Mouse (Mus musculus) liver, embryonic 14.5 days (tissue): ENCODE results near the gene Pdia4. TPM values are rescaled to one million over a fixed set of nuclear protein-coding genes. Genes with fewer than 3 reads are reported as not detected.
A peak's percentile ranks its signal among the peaks of the same experiment; 100 is the strongest.

Source experiments
- ATAC-seq: fragments of 200-750 bp; cut with Nextera tagmentation; 2 replicates; pipeline ENCODE4 v1.8.0; 2017; ENCODE audit warnings: moderate number of reproducible peaks, mild to moderate bottlenecking, moderate library complexity; ENCODE audit not compliant: insufficient read depth
- DNase-seq, 3 experiments: peaks; one replicate each; pipeline ENCODE4 v3.0.0-alpha.2; 2012 to 2013; ENCODE audit warnings: low read depth in 3 of 3, low spot score in 3 of 3
- H3K27ac ChIP-seq: fragments of 300-500 bp; sonication (generic); 2 replicates; pipeline ENCODE4 v1.5.1; 2014; ENCODE audit warnings: moderate library complexity, mild to moderate bottlenecking, control low read depth, inconsistent platforms
- H3K27me3 ChIP-seq: fragments of 300-500 bp; sonication (generic); 2 replicates; pipeline ENCODE4 v1.6.1; 2014; ENCODE audit warnings: mild to moderate bottlenecking, low read length, moderate library complexity; ENCODE audit not compliant: control insufficient read depth, insufficient read depth
- H3K36me3 ChIP-seq: fragments of 300-500 bp; sonication (generic); replicated peaks from 2 replicates; pipeline ENCODE4 v1.6.1; 2014; ENCODE audit warnings: low read depth; ENCODE audit not compliant: control insufficient read depth, insufficient read depth
- H3K4me1 ChIP-seq, 2 experiments: fragments of 200-500 bp in 1 of 2; fragments of 300-500 bp in 1 of 2; sonication (generic) in 1 of 2; replicated peaks; 2 replicates each; pipeline ENCODE4 v1.6.1; 2012 to 2014; ENCODE audit warnings: antibody characterized with exemption in 1 of 2, inconsistent platforms in 1 of 2, low read length in 1 of 2; ENCODE audit not compliant: control insufficient read depth in 2 of 2, insufficient read depth in 2 of 2
- H3K4me2 ChIP-seq: fragments of 300-500 bp; sonication (generic); 2 replicates; pipeline ENCODE4 v1.6.1; 2014; ENCODE audit warnings: low read depth, mild to moderate bottlenecking, control low read depth, moderate library complexity
- H3K4me3 ChIP-seq, 2 experiments: fragments of 200-500 bp in 1 of 2; fragments of 300-500 bp in 1 of 2; sonication (generic) in 1 of 2; 2 replicates each; pipeline ENCODE4 v1.5.1; 2012 to 2014; ENCODE audit warnings: low read depth in 2 of 2, low read length in 2 of 2, mild to moderate bottlenecking in 2 of 2, control low read depth in 1 of 2, inconsistent platforms in 1 of 2, moderate library complexity in 1 of 2; ENCODE audit not compliant: insufficient read depth in 1 of 2
- H3K9ac ChIP-seq: fragments of 300-500 bp; sonication (generic); replicated peaks from 2 replicates; pipeline ENCODE4 v1.6.1; 2014; ENCODE audit warnings: mild to moderate bottlenecking, control low read depth, moderate library complexity
- H3K9me3 ChIP-seq: fragments of 300-500 bp; sonication (generic); 2 replicates; pipeline ENCODE4 v1.6.1; 2016; ENCODE audit warnings: low read length, mixed read lengths; ENCODE audit not compliant: control insufficient read depth
- CTCF ChIP-seq: IDR thresholded peaks from 2 replicates; pipeline ENCODE4 v1.5.1; 2016; ENCODE audit warnings: antibody characterized with exemption, low read depth, control low read depth
- EP300 ChIP-seq: IDR thresholded peaks from 2 replicates; pipeline ENCODE4 v1.6.1; 2016; ENCODE audit warnings: antibody characterized with exemption, low read depth
- WGBS: fragments of 180-500 bp; shearing (Covaris S2); extraction: QIAGEN DNeasy Blood & Tissue Kit; methylation state at CpG from one replicate; pipeline ENCODE4 v1.1.7; 2014; ENCODE audit not compliant: insufficient replicate concordance; 5-methylcytosine and 5-hydroxymethylcytosine counted together
- polyA plus RNA-seq, 2 experiments: library from polyadenylated mRNA; depleted of rRNA in 1 of 2; stranded (reverse) in 1 of 2; unstranded in 1 of 2; fragments of >200 nt; fragmentation: Nextera tagmentation in 1 of 2; extraction: Ambion mirVana in 1 of 2; gene quantifications; 2 replicates each; pipeline versions ENCODE4 v1.2.1 to v1.2.3; 2012 to 2014

The Pdia4 gene
- polyA plus RNA-seq, 2 experiments: 42.4 to 86.1 TPM

DNA sequence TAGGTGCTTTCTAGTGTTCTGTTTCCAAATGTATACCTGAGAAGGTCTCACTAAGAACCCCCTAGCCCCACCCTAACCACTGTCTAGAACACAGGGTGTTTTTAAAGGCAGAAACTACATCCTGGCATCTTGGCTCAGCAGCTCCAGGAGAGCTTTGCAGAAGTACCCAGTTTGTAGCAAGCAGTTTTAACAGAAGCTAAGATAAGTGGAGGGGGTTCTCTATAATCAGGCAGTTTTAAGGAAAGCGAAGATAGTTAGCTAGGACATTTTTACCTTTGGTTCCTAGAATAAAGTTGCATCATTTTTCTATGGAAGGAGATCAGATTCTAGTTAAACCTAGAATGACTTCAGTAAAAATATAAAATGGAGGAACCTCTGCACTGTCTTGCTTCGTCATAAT, 28.6 kb upstream of the Pdia4 start:
- TF ChIP-seq CTCF: no peak
- no peak for TF ChIP-seq EP300
- ATAC-seq (no peak), DNase-seq (no peak)
- H3K27me3 ChIP-seq: no peaks in the 10 kb centered on the region
- H3K4me3 ChIP-seq: no peak overlapping the region
- peaks cover 17 to 19% of the 10 kb centered on the region in 2 experiments for H3K4me1 ChIP-seq
- H3K27ac ChIP-seq: no peak overlapping the region
- no peak overlapping the region for H3K4me2 ChIP-seq
- WGBS: 70% methylated on average over 2 of the region's 2 CpGs
- H3K36me3 ChIP-seq: no peaks in the 10 kb centered on the region
- no peak overlapping the region; the same call in 1 of the 2 replicates for H3K9ac ChIP-seq
- H3K9me3 ChIP-seq: no peaks in the 10 kb centered on the region

DNA sequence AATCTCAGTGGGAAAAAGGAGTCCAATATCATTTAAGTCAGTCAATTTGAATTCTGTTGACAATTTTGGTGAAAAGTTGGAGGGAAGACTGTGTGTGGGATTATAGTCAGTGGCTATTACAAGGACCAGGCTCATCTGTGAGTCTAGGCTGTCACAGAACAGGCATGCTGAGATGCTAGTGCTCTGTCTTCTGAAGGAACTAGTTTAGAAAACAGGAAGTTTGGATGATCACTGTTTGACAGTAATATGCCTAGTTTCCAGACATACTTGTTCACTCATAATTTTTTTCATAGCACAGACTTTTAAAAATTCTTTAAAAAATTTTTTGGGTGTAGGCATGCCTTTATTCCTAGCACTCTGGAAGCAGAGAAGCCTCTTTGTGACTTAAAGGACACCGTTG, 27.8 kb upstream of the Pdia4 start:
- H3K27me3 ChIP-seq: no peaks in the 10 kb centered on the region
- ATAC-seq: no peak
- no peak overlapping the region for H3K27ac ChIP-seq
- TF ChIP-seq EP300 (no peak), CTCF (no peak)
- H3K9ac ChIP-seq: no peak overlapping the region
- H3K36me3 ChIP-seq: no peaks in the 10 kb centered on the region
- 96% methylated on average over 1 of the region's 1 CpGs for WGBS
- H3K4me1 ChIP-seq: peaks cover 17 to 19% of the 10 kb centered on the region in 2 experiments
- H3K4me3 ChIP-seq: no peak overlapping the region
- H3K9me3 ChIP-seq: no peaks in the 10 kb centered on the region
- H3K4me2 ChIP-seq: no peak overlapping the region
- no peak for DNase-seq

DNA sequence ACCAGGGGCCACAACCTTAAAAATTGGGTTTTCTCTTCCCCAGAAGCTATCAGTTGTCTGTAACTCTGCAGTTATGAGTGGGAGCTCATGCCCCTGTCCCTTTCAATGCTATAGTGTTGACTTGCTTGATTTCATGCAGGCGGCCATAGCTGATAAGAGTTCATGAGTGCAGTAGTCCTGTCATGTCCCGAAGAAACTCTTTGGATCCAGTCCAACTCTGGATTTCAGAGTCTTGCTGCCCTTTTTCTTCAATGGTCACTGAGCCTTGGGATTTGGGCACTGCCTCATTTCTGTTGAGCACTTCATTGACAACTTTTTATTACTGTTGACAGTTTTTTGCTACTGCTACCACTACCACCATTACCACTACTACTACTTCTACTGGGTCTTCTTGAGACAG, 24.4 kb upstream of the Pdia4 start:
- Histone ChIP-seq H3K4me2 (peak overlapping the region; percentile 11; the same call in 1 of the 2 replicates), H3K27me3 (no peaks in the 10 kb centered on the region), H3K36me3 (no peaks in the 10 kb centered on the region), H3K27ac (no peak overlapping the region), H3K4me1 (peaks cover 17 to 18% of the 10 kb centered on the region in 2 experiments), H3K9ac (no peak overlapping the region), H3K9me3 (no peaks in the 10 kb centered on the region), H3K4me3 (no peak overlapping the region)
- ATAC-seq (no peak), DNase-seq (no peak)
- 21% methylated on average over 2 of the region's 2 CpGs for whole genome bisulfite sequencing
- no peak for TF ChIP-seq EP300
- no peak for TF ChIP-seq CTCF

DNA sequence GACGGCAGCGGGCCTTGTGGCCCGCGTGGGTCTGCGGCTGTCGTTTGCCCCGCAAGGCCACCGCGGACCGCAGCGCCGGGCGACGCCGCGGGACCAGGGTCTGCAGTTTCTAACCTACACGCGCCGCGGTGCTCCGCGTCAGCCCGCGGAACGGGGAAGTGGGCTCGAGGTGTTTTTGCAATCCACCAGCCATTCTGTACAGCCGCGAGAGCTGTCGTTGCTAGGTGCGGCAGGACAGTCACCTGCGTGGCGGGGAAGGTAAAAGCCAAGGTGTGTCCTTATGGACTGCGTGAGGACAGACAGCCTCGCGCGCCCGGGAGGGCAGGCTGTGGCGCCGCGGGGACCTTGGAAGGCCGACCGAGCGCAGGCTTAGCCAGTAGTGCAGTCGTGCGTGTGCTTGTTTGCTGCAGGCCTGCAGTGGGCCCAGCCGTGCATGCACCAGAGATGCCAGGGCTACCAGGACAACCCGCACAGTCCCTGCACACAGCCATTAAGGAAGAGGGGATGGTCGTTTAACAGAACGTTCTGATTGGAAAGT, 22.8 kb upstream of the Pdia4 start:
- Histone ChIP-seq H3K4me1 (peaks cover 12 to 13% of the 10 kb centered on the region in 2 experiments; a peak in 3 of 4 replicates), H3K27ac (peak overlapping the region; percentile 53), H3K27me3 (no peaks in the 10 kb centered on the region), H3K36me3 (no peaks in the 10 kb centered on the region), H3K9me3 (no peaks in the 10 kb centered on the region), H3K4me2 (peak overlapping the region; percentile 91), H3K4me3 (peak overlapping the region; percentile 84 to 91), H3K9ac (peak overlapping the region; percentile 88)
- WGBS: under 1% methylated on average over 49 of the region's 49 CpGs
- DNase-seq (peak in 1 of 3 experiments; percentile 40), ATAC-seq (peak; percentile 68)
- TF ChIP-seq EP300: no peak
- peak; percentile 9; the same call in 1 of the 2 replicates for TF ChIP-seq CTCF

DNA sequence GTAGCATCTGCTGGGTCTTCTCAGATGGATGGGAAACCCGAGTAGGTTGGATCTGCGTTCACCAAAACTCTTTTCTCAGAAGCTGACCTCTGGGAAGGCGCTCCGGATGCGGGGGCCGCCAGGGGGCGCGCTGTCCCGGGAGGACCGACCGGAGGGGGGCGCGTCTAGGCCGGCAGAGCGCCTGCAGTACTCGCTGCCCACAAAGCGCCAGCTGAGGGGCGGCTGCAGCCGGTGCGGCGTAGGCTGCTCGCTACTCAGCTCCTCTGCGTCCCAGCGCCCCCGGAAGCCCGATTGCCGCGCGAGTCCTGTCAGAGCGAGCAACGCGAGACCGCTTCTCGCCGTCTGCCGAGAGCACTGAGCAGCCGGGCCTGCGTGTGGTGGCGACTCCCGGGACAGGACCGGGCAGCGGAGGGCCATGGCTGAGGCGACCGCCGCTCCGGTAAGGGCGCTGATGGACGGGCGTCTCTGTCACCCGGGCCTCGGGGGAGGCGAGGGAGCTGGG, 22.3 kb upstream of the Pdia4 start, which contains the start of gene Zfp398:
TSS of gene Zfp398 (plus strand) at position 180 of the 502 bp plus-strand sequence.
- DNase-seq: peak; percentile 80 to 84 (median 80)
- Histone ChIP-seq H3K4me1 (peaks cover 12 to 15% of the 10 kb centered on the region in 2 experiments; a peak in 3 of 4 replicates), H3K36me3 (no peaks in the 10 kb centered on the region), H3K4me2 (peak within 1 kb of the TSS; percentile 91), H3K27ac (peak within 1 kb of the TSS; percentile 53), H3K9me3 (no peaks in the 10 kb centered on the region), H3K9ac (peak within 1 kb of the TSS; percentile 88), H3K4me3 (peak within 1 kb of the TSS; percentile 84 to 91), H3K27me3 (no peaks in the 10 kb centered on the region)
- ATAC-seq: peak; percentile 92
- TF ChIP-seq CTCF (peak; percentile 94), EP300 (0 out of 2 replicates have a peak, but pooled peaks have one; percentile 12)
- under 1% methylated on average over 52 of the region's 52 CpGs for WGBS
